Mouse (Mus musculus): Measurements from ENCODE around the gene Chrm4.

Chrm4 gene

GRCm38 (mm10) chr2:91926949-91927348, at the start of gene Chrm4:
Chrm4 (plus strand) TSS chr2:91927249.
- DNase-seq = no peak

GRCm38 (mm10) chr2:91878387-91879180, 48.5 kb upstream of the Chrm4 start:
- no peak for DNase-seq

DNA sequence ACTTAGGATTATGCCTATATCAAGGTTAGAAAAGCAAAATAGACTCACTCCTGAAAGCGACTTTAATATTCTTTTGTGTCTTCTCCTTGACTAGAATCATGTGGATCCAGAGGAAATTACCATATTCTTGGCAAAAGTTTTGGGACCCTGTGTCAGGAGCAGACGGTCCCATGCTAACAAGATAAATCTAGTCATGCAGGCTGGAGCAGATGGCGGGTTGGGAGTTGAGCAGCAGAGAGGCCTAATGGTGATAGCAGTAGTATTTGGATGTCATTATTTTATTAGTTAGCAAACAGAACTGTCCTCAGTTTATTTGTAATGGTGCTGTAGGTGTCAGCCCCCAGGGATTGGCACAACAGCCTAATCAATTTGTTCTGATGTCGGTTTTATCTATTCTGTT, 43.1 kb upstream of the Chrm4 start:
- DNase-seq = no peak

- DNase-seq = no peak
These were observed 42.4 kb upstream of the Chrm4 start for GRCm38 (mm10) chr2:91884616-91885015.

DNA sequence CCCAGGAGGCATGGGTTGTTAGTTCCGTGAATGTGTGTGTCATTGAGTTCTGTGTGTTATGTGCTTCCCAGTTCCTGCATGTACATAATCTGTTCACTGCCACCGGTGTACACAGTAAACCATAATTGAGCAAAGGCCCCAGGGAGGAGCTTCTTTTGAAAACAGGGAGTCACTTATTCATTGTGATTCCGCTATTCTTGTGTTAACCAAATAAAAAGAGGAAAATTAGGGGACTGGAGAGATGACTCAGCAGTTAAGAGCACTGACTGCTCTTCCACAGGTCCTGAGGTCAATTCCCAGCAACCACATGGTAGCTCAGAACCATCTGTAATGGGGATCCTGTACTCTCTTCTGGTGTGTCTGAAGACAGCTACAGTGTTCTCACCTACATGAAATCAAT, 32.3 kb upstream of the Chrm4 start:
- no peak for DNase-seq

DNA sequence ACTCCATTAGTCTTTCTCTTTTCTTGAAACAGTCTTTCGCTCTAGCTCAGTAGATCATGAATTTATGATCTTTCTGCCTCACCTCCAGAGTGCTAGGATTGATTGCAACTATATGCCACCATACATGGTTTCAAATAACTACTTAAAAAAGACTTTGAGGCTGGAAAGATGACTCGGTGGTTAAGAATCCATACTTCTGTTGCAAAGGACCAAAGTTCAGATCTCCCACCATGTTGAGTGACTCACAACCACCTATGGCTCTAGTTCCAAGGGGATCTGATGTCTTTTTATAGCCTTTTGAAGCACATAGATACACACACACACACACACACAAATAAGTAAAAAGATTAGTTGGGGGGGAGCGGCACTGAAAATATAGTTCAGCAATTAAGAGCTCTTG, 31.6 kb upstream of the Chrm4 start:
- no peak for DNase-seq

GRCm38 (mm10) chr2:91897968-91898367, 29.1 kb upstream of the Chrm4 start:
- no peak for DNase-seq

- DNase-seq = no peak
These were observed 27.9 kb upstream of the Chrm4 start for GRCm38 (mm10) chr2:91899141-91899540.

DNA sequence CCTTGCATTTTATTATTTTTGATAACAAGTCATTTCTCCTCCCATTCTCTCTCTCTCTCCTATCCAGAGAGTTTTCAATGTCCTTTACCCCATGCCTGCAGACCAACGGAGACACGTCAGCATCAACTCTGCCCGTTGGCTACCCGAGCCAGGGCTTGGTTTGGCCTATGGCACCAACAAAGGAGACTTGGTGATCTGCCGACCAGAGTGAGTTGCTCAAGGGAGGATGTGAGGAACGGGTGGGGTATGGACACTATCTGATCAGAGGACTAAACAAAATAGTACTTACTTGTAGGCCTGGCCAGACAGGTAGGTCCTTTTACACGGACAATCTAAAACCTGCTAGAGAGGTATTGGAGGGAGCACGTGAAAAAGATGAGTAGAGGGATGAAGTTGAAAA, 26.6 kb upstream of the Chrm4 start:
- DNase-seq = no peak

DNA sequence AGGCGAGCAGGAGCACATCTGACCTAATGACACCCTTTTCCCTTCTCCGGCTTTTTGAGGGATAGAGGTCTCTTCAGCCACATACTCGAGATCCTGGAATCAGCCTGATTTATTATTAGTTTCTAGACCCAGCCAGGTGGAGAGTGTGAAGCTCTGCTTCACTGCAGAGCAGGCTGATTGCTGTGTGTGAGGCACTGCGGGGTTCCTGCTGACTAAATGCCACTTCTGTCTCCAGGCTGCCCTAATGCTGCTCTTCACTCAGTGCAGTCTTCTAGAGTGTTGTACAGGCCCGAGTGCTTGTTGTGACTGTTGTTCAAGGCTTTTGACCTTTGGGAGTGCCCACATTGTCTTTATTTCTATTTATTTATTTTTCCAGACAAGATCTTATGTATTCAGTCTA, 24.7 kb upstream of the Chrm4 start:
- no peak for DNase-seq

GRCm38 (mm10) chr2:91903171-91903925, 23.7 kb upstream of the Chrm4 start:
- DNase-seq = no peak

DNA sequence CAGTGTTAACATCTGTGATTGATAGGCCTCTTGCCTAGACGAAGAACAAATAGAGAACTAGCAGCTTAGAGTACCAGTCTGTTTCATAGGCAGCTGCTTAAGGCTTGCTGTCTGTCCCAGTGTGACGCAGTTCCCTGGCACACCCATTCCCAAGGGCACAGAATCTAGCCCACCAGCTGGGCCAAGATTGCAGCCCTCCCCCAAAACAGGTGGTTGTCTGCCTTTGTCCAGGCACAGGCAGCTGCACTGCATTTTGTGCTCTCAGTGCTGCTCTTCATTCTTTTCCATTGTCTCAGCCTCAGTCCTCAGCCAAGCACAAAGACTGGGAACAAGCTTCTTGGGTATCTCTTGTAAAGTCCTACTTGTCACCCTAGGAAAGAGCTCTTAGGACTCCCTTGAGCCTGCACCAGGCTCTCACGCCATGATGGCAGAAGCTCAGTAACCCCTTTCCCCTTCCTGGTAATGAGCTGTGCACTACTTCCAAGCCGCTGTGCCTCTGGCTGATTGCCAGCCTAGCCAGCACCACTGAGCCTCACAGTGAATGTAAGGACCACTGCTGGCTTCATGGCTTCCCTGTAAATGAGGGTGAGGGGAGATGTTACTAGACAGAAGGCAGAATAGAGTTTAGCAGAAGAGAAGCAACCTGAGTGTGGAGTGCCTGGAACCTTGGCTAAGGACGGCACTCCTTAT, 22.3 kb upstream of the Chrm4 start:
- peak; percentile 11 for DNase-seq

GRCm38 (mm10) chr2:91906141-91906540, 20.9 kb upstream of the Chrm4 start:
- DNase-seq = no peak

DNA sequence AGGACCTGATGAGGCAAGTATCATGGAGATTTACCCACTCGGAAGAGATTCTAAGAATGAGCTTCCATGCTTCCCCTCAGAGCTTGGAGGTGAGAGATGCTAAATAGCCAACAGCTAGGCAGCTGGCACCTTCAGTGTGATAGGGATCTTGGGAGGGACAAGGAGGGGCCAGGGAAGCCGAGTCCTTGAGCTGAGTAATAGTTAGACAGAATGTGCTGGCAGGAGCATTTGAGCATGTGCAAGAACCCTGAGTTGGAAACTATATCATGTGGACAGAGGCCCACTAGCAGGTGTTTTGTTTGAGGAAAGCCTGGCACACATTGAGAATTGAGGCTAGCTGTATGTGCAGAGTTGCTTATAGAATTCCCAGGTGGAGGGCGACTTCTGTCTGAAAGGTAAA, 14.4 kb upstream of the Chrm4 start:
- no peak for DNase-seq

DNA sequence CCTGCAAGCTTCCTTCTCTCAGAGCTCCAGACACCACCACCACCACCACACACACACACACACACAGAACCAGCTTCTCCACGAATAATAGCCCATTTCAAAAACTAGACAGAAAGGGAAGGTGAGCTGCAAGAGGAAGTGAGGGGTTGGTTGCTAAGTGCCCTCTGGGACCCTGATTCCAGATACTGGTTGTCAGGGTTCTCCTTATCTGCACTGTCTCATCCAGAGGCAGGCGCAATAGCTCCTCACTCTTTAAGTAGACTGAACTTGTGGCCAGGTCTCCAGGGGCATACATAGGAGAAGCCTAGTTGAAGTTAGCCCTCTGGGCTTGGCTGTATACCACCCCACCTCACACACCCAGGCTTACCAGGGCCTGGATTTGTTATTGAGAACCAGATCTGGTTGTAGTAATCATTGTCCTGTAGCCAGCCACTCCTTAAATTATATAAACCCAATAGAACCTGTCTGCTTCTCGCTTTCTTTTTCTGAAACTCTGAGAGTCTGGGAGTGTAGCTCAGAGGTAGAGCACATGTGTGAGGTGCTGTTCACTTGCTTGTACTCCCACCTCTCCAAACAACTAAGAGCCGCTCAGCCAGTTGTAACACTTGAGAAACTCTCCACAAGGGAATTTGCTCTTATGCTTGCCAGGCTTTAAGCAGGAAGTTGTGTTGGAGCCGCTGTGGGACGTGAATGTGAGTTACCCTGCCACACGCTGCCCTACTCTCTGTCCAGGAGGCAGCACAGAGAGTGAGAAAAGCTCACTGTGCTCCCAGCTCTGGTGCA, 13.5 kb upstream of the Chrm4 start:
- DNase-seq = no peak

- no peak for DNase-seq
These were observed 10.6 kb upstream of the Chrm4 start for GRCm38 (mm10) chr2:91916346-91916977.

DNA sequence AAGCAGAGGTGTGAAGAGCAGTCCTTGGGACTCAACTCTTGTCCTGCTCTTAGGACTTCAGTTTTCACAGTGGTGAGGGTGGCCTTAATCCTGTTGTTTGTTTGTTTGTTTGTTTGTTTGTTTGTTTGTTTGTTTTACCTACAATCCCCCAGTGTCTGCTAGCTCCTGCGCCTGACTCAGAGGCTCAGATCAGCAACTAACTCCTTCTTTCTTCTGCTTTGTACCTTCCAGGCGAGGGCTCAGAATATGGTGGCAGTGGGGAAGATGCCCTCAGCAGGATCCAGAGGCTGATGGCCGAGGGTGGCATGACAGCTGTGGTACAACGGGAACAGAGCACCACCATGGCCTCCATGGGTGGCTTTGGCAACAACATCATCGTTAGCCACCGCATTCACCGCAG, 10.0 kb upstream of the Chrm4 start:
- no peak for DNase-seq

- DNase-seq = no peak
These were observed 6.9 kb upstream of the Chrm4 start for GRCm38 (mm10) chr2:91920130-91920529.

- DNase-seq = peak; percentile 75
These were observed 5.8 kb upstream of the Chrm4 start for GRCm38 (mm10) chr2:91921181-91921789.

DNA sequence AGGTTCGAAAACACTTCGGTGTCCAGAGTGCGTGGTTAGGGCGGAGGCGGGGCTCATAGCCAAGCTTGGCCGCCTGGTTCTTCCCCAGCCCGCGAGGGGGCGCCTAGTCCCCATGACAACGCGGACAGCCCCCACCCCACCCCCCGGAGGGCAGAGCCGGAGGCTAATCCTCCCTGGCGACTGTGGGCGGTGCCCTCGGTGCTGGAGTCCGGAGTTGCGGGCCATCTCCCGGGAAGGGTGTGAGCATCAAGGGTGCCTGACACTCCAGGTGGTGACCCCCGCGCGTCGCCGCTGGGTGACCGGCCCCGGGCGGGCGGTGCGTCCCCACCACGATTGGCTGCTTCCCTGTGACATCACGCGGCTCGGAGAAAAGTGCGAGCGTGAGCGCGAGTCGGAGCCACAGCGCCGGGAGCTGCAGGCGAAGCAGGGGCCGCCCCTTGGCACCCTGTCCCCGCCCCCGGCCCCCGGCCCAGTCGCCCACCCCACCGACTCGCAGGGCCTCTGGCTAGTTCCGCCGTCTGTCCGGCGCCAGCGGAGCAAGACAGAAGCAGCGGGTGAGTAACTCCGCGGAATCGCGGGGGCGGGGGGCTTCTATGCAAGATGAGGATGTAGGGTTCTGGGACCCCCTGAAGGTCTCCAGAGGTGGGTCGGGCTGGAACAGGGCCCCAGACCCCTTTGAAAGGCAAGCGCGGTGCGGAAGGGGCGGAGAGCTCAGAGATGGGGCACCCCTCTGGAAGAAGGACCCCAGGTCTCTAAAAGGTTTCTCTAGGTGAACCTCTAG, 5.1 kb upstream of the Chrm4 start:
- peak; percentile 88 for DNase-seq

Data from embryo, embryonic 11 days (tissue).